Mouse (Mus musculus) lung, embryonic 16.5 days (tissue): ENCODE measurements around the gene 2610001J05Rik. TPM values are rescaled to one million over a fixed set of nuclear protein-coding genes. Genes with fewer than 3 reads are reported as not detected.

Source experiments
- ATAC-seq: fragments of 200-750 bp; cut with Nextera tagmentation; 2 replicates; pipeline ENCODE4 v1.8.0; 2017; ENCODE audit warnings: low read depth, mild to moderate bottlenecking, moderate library complexity
- H3K27ac ChIP-seq: fragments of 300-500 bp; sonication (generic); 2 replicates; pipeline ENCODE4 v1.5.1; 2014; ENCODE audit warnings: mild to moderate bottlenecking, control low read depth, low read length
- H3K27me3 ChIP-seq: fragments of 300-500 bp; sonication (generic); 2 replicates; pipeline ENCODE4 v1.6.1; 2014; ENCODE audit warnings: low read depth, low read length, mixed read lengths; ENCODE audit not compliant: control insufficient read depth, insufficient read depth
- H3K36me3 ChIP-seq: fragments of 300-500 bp; sonication (generic); 2 replicates; pipeline ENCODE4 v1.6.1; 2014; ENCODE audit warnings: low read length; ENCODE audit not compliant: control insufficient read depth, insufficient read depth
- H3K4me1 ChIP-seq: fragments of 300-500 bp; sonication (generic); replicated peaks from 2 replicates; pipeline ENCODE4 v1.6.1; 2014; ENCODE audit warnings: low read length, mixed read lengths; ENCODE audit not compliant: control insufficient read depth, insufficient read depth
- H3K4me2 ChIP-seq: fragments of 300-500 bp; sonication (generic); 2 replicates; pipeline ENCODE4 v1.6.1; 2014; ENCODE audit warnings: low read depth, low read length, control low read depth
- H3K4me3 ChIP-seq: fragments of 300-500 bp; sonication (generic); 2 replicates; pipeline ENCODE4 v1.5.1; 2014; ENCODE audit warnings: mild to moderate bottlenecking, low read length, control low read depth
- H3K9ac ChIP-seq: fragments of 300-500 bp; sonication (generic); 2 replicates; pipeline ENCODE4 v1.6.1; 2014; ENCODE audit warnings: low read length, control low read depth
- H3K9me3 ChIP-seq: fragments of 300-500 bp; sonication (generic); 2 replicates; pipeline ENCODE4 v1.6.1; 2016; ENCODE audit warnings: low read length; ENCODE audit not compliant: control insufficient read depth
- WGBS: fragments of 180-500 bp; shearing (Covaris S2); extraction: QIAGEN DNeasy Blood & Tissue Kit; methylation state at CpG from one replicate; pipeline ENCODE4 v1.1.7; 2014; 5-methylcytosine and 5-hydroxymethylcytosine counted together
- polyA plus RNA-seq: library from polyadenylated mRNA; unstranded; fragments of >200 nt; fragmentation: Nextera tagmentation; extraction: Ambion mirVana; gene quantifications from 2 replicates; pipeline ENCODE4 v1.2.1, GENCODE M21; 2015

The 2610001J05Rik gene
- polyA plus RNA-seq, 1 experiment from 2014 or later: 130 TPM

DNA sequence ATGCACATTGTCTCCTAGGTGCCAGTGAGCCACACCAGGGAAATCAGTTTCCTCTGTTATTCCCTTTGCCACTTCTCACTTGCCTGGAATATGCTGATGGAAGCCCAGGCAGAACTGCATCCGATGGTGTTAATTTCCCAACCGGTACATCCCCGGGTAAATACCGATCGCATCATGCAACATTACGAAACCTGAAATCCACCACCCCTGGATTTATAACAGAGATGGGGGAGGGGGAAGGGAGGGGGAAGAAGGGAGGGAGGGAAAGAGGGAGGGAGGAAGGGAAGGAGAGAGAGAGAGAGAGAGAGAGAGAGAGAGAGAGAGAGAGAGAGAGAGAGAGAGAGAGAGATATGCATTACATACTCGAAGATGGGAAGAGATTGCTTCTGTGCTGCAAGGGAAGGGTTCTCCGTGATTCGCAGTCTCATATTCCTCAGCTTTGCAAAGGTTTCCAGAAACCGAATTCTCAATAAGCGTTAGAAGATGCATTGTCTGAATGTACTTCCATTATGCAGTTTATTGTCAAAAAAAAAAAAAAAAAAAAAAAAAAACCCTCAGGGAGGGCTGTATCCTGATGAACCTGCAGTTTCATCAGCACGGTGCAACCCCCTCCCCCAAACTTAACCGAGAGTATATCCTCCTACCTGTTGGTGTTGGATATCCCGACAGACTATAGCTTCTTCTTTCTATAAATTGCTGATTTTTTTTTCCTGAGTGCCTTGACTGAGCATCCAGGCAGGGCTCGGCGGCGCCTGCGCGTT is 33.2 kb downstream of the 2610001J05Rik start:
- Histone ChIP-seq H3K4me2 (peak overlapping the region; percentile 94), H3K27ac (peak overlapping the region; percentile 75; the same call in 1 of the 2 replicates), H3K9ac (peak overlapping the region; percentile 87), H3K4me1 (no peaks in the 10 kb centered on the region), H3K9me3 (no peaks in the 10 kb centered on the region), H3K4me3 (peak overlapping the region; percentile 70), H3K27me3 (no peaks in the 10 kb centered on the region), H3K36me3 (no peaks in the 10 kb centered on the region)
- 4% methylated on average over 19 of the region's 19 CpGs for WGBS
- no peak for ATAC-seq

DNA sequence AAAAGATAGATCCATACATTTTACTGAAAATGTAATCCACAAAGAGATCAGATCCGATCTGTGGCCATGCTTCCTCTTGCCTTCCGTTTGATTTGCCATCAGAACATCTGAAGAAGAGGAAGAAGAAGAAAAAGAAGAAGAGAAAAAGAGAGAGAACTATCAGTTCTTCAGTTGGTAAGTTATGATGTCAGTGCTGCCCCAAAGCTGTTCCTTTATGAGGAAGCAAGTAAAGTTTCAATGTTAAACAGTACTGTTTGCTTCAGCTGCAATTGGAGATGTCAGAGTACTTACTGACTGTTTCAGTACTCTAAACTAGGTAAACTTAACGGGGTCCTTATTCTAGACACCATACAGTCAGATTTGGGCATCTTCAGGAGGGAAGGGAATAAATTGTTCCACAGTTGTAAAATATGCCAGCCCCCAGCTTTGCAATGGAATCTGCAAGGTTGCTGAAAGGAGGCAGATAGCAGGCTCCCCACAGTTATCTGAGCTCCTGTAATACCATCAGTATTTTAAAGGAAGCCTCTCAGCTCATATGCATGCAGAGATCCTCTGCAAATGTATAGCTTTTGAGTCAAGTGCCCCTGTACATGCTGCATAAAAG is 34.2 kb downstream of the 2610001J05Rik start:
- WGBS: 61% methylated on average over 3 of the region's 3 CpGs
- no peaks in the 10 kb centered on the region for H3K9me3 ChIP-seq
- no peak for ATAC-seq
- H3K4me3 ChIP-seq: no peak overlapping the region
- no peaks in the 10 kb centered on the region for H3K4me1 ChIP-seq
- H3K36me3 ChIP-seq: no peaks in the 10 kb centered on the region
- H3K27ac ChIP-seq: no peak overlapping the region
- H3K9ac ChIP-seq: no peak overlapping the region
- H3K27me3 ChIP-seq: no peaks in the 10 kb centered on the region
- no peak overlapping the region for H3K4me2 ChIP-seq

DNA sequence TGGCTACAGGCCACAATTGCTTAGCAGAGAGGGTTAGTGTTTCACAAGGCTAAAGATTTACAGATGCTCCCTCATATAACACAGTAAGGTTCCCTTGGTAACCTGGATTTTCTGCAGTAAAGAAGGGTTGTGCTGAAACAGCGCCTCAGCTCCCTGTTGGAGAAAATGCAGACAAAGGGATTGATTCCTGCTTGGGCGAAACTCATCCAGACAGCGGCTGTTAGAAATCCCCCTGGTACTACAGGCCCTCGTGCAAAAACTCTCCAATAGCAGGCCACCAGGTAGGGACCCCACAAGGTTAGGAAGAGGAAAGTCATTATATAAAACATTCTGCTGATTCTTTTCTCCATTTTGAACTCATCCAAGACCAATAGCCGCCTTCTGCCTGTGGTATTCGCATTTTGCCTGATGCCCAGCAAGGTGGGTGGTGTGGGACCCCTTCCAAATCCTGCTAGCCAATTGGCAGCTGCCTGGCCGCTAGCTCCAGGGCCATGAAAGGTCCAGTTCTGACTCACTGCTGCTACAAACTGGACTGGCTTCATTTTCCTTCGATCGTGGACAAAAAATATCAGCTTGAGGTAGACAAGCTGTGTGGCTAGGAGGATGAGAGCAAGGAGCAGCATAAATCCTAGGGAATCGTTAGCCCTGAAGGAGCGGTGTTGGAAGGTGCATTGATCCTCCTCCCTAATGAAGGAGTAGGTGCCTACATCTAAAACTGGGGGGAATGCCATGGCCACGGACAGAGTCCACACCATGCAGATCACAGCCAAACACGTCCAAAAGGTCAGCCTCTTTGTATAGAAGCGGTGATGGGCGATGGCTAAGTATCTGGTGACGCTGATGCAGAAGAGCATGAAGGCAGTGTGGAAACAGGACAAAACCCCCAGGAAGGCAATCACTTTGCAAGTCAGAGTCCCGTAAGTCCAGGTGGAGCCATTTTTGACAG is 35.3 kb downstream of the 2610001J05Rik start:
- no peaks in the 10 kb centered on the region for H3K27me3 ChIP-seq
- no peak overlapping the region for H3K4me2 ChIP-seq
- H3K9ac ChIP-seq: no peak overlapping the region
- 73% methylated on average over 17 of the region's 17 CpGs for WGBS
- no peaks in the 10 kb centered on the region for H3K9me3 ChIP-seq
- H3K4me3 ChIP-seq: no peak overlapping the region
- ATAC-seq: no peak
- no peaks in the 10 kb centered on the region for H3K4me1 ChIP-seq
- no peak overlapping the region for H3K27ac ChIP-seq
- H3K36me3 ChIP-seq: no peaks in the 10 kb centered on the region

DNA sequence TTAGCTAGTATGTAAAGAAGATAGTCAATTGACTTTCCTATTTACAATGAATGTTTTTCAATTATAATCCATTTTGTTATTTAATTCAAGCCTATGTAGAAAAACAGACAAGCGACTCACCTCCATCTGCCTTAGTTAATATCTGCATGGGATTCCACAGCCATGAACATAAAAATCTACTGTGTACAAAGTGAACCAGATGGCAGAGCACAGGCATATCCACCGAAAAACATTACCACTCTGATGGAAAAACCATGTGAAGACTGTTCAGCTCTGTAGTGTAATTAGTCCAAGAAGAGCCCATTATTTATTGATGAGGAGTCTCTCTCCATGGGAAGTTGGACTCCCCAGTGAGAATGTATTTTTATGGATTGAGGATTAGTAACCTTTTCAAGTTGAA is 38.5 kb downstream of the 2610001J05Rik start:
- H3K4me1 ChIP-seq: no peaks in the 10 kb centered on the region
- no peak overlapping the region for H3K9ac ChIP-seq
- no peak overlapping the region for H3K4me3 ChIP-seq
- no peaks in the 10 kb centered on the region for H3K27me3 ChIP-seq
- H3K9me3 ChIP-seq: no peaks in the 10 kb centered on the region
- WGBS: 76% methylated on average over 2 of the region's 2 CpGs
- no peak overlapping the region for H3K4me2 ChIP-seq
- no peak for ATAC-seq
- H3K36me3 ChIP-seq: no peaks in the 10 kb centered on the region
- no peak overlapping the region for H3K27ac ChIP-seq

DNA sequence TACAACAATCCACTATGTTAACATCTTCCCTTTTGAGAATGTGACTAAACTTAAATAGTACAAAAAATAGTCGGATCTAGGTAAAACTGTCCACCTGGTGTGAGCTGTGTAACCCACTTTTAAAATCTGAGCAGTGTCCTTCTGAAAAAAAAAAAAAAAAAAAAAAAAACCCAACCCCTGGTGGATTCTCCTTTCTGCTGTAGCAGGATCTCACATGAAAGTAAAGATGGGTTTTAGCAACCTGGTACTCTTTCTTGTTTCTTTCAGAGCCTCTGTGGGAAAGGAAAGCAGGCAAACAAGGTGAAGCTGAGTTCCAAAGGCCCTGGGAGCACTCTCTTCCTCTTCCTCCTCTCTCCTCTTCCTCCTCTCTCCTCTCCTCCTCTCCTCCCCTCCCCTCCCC is 42.4 kb downstream of the 2610001J05Rik start:
- no peaks in the 10 kb centered on the region for H3K27me3 ChIP-seq
- no peak overlapping the region for H3K4me3 ChIP-seq
- no peak overlapping the region for H3K27ac ChIP-seq
- 68% methylated on average over 1 of the region's 1 CpGs for WGBS
- no peak overlapping the region for H3K4me2 ChIP-seq
- H3K4me1 ChIP-seq: no peaks in the 10 kb centered on the region
- no peaks in the 10 kb centered on the region for H3K36me3 ChIP-seq
- no peak overlapping the region for H3K9ac ChIP-seq
- ATAC-seq: no peak
- no peaks in the 10 kb centered on the region for H3K9me3 ChIP-seq

Other genes with a start within 250 kb of the 2610001J05Rik start
- gene Bmt2, start 193.6 kb downstream of the 2610001J05Rik start, polyA plus RNA-seq: 13.3 and 18.6 TPM in 2 replicates
- 2.7 and 2.9 TPM in 2 replicates for gene Gpr85, start 31.6 kb downstream of the 2610001J05Rik start, polyA plus RNA-seq